Mouse (Mus musculus) heart, postnatal 0 days (tissue): ENCODE data around the gene Foxm1. TPM values are rescaled to one million over a fixed set of nuclear protein-coding genes. Genes with fewer than 3 reads are reported as not detected.
"Not testable (repeated sequence)": the region's sequence is repeated elsewhere in the genome, so short reads cannot be mapped to it uniquely, and the experiment has no call there.

Experiments
- ATAC-seq: fragments of 200-750 bp; cut with Nextera tagmentation; 2 replicates; pipeline ENCODE4 v1.8.0; 2017; ENCODE audit warnings: low read depth, moderate number of reproducible peaks, moderate library complexity; ENCODE audit not compliant: insufficient read depth
- DNase-seq: peaks from one replicate; pipeline ENCODE4 v3.0.0-alpha.2; 2016; ENCODE audit warnings: low spot score
- H3K27ac ChIP-seq: fragments of 300-500 bp; sonication (generic); 2 replicates; pipeline ENCODE4 v1.5.1; 2014; ENCODE audit warnings: low read depth, mild to moderate bottlenecking
- H3K27me3 ChIP-seq: fragments of 300-500 bp; sonication (generic); 2 replicates; pipeline ENCODE4 v1.6.1; 2014; ENCODE audit warnings: low read length, mixed read lengths; ENCODE audit not compliant: control insufficient read depth, insufficient read depth
- H3K36me3 ChIP-seq: fragments of 300-500 bp; sonication (generic); replicated peaks from 2 replicates; pipeline ENCODE4 v1.6.1; 2014; ENCODE audit warnings: low read length, mixed read lengths; ENCODE audit not compliant: control insufficient read depth, insufficient read depth
- H3K4me1 ChIP-seq: fragments of 300-500 bp; sonication (generic); 2 replicates; pipeline ENCODE4 v1.6.1; 2014; ENCODE audit warnings: antibody characterized with exemption; ENCODE audit not compliant: control insufficient read depth, insufficient read depth
- H3K4me2 ChIP-seq: fragments of 300-500 bp; sonication (generic); 2 replicates; pipeline ENCODE4 v1.6.1; 2014; ENCODE audit warnings: low read depth, mild to moderate bottlenecking, low read length, moderate library complexity
- H3K4me3 ChIP-seq: fragments of 300-500 bp; sonication (generic); 2 replicates; pipeline ENCODE4 v1.5.1; 2014; ENCODE audit warnings: low read depth, low read length
- H3K9ac ChIP-seq: fragments of 300-500 bp; sonication (generic); replicated peaks from 2 replicates; pipeline ENCODE4 v1.6.1; 2014; ENCODE audit warnings: low read depth, low read length, mixed read lengths
- H3K9me3 ChIP-seq: fragments of 300-500 bp; sonication (generic); replicated peaks from 2 replicates; pipeline ENCODE4 v1.6.1; 2016; ENCODE audit warnings: low read length; ENCODE audit not compliant: control insufficient read depth
- CTCF ChIP-seq: IDR thresholded peaks from 2 replicates; pipeline ENCODE4 v1.5.1; 2016; ENCODE audit warnings: antibody characterized with exemption, control low read depth, low read depth
- EP300 ChIP-seq: IDR thresholded peaks from 2 replicates; pipeline ENCODE4 v1.6.1; 2016; ENCODE audit warnings: antibody characterized with exemption, low read depth
- whole genome bisulfite sequencing: fragments of 180-500 bp; shearing (Covaris S2); extraction: QIAGEN DNeasy Blood & Tissue Kit; methylation state at CpG from one replicate; pipeline ENCODE4 v1.1.7; 2014; 5-methylcytosine and 5-hydroxymethylcytosine counted together
- polyA plus RNA-seq: library from polyadenylated mRNA; unstranded; fragments of >200 nt; fragmentation: Nextera tagmentation; extraction: Ambion mirVana; gene quantifications from 2 replicates; pipeline ENCODE4 v1.2.1, GENCODE M21; 2015
- total RNA-seq: library from RNA; depleted of rRNA; stranded (reverse); fragments of >200 nt; gene quantifications from 2 replicates; pipeline ENCODE4 v1.2.3, GENCODE M21; 2014; ENCODE audit warnings: low replicate concordance

Gene Foxm1
- total and polyA plus RNA-seq, 2 experiments from 2014 or later: 4.8 to 19.0 TPM

GRCm38 (mm10) chr6:128376371-128377085 is 13.8 kb downstream of the Foxm1 start:
- TF ChIP-seq CTCF: no peak
- TF ChIP-seq EP300: no peak
- Histone ChIP-seq H3K4me1 (no peaks in the 10 kb centered on the region), H3K4me3 (no peak overlapping the region), H3K9ac (no peak overlapping the region), H3K27ac (no peak overlapping the region), H3K36me3 (peaks cover 33% of the 10 kb centered on the region), H3K27me3 (no peaks in the 10 kb centered on the region), H3K4me2 (no peak overlapping the region), H3K9me3 (no peaks in the 10 kb centered on the region)
- WGBS: 88% methylated on average over 17 of the region's 17 CpGs
- ATAC-seq: no peak
- no peak for DNase-seq

- Histone ChIP-seq H3K27me3 (no peaks in the 10 kb centered on the region), H3K27ac (no peak overlapping the region), H3K4me1 (no peaks in the 10 kb centered on the region), H3K4me2 (no peak overlapping the region), H3K36me3 (peaks cover 2% of the 10 kb centered on the region), H3K9ac (no peak overlapping the region), H3K9me3 (no peaks in the 10 kb centered on the region), H3K4me3 (no peak overlapping the region)
- 76% methylated on average over 16 of the region's 16 CpGs for WGBS
- no peak for TF ChIP-seq EP300
- no peak for ATAC-seq
- DNase-seq: no peak
Measured at GRCm38 (mm10) chr6:128379636-128380035, 16.9 kb downstream of the Foxm1 start.

GRCm38 (mm10) chr6:128380594-128381167 is 17.9 kb downstream of the Foxm1 start:
- H3K9ac ChIP-seq, H3K9me3 ChIP-seq, H3K4me2 ChIP-seq, DNase-seq, H3K4me3 ChIP-seq, H3K4me1 ChIP-seq, H3K27me3 ChIP-seq, H3K27ac ChIP-seq, ATAC-seq, H3K36me3 ChIP-seq: not testable (repeated sequence)
- 71% methylated on average over 1 of the region's 1 CpGs for WGBS
- TF ChIP-seq CTCF: peak; percentile 30

GRCm38 (mm10) chr6:128381254-128381653 is 18.5 kb downstream of the Foxm1 start:
- Histone ChIP-seq H3K4me2 (no peak overlapping the region), H3K36me3 (no peaks in the 10 kb centered on the region; the same call in 1 of the 2 replicates), H3K4me3 (no peak overlapping the region), H3K9me3 (no peaks in the 10 kb centered on the region), H3K27me3 (no peaks in the 10 kb centered on the region), H3K4me1 (no peaks in the 10 kb centered on the region), H3K9ac (no peak overlapping the region), H3K27ac (no peak overlapping the region)
- DNase-seq (no peak), ATAC-seq (no peak)
- WGBS: 67% methylated on average over 3 of the region's 3 CpGs
- TF ChIP-seq CTCF (no peak), EP300 (no peak)

GRCm38 (mm10) chr6:128383752-128384151 is 21.0 kb downstream of the Foxm1 start:
- H3K4me2 ChIP-seq: no peak overlapping the region
- H3K27ac ChIP-seq: no peak overlapping the region
- H3K27me3 ChIP-seq: no peaks in the 10 kb centered on the region
- WGBS: 72% methylated on average over 7 of the region's 7 CpGs
- no peaks in the 10 kb centered on the region for H3K36me3 ChIP-seq
- no peak overlapping the region for H3K9ac ChIP-seq
- H3K9me3 ChIP-seq: no peaks in the 10 kb centered on the region
- ATAC-seq: no peak
- H3K4me3 ChIP-seq: no peak overlapping the region
- H3K4me1 ChIP-seq: no peaks in the 10 kb centered on the region
- no peak for DNase-seq
- no peak for TF ChIP-seq EP300
- no peak for TF ChIP-seq CTCF

GRCm38 (mm10) chr6:128385026-128385425 is 22.3 kb downstream of the Foxm1 start:
- Histone ChIP-seq H3K4me3 (no peak overlapping the region), H3K4me1 (no peaks in the 10 kb centered on the region), H3K36me3 (no peaks in the 10 kb centered on the region), H3K4me2 (no peak overlapping the region), H3K9ac (no peak overlapping the region), H3K27ac (no peak overlapping the region), H3K27me3 (no peaks in the 10 kb centered on the region), H3K9me3 (no peaks in the 10 kb centered on the region)
- 67% methylated on average over 1 of the region's 1 CpGs for WGBS
- DNase-seq: no peak
- TF ChIP-seq EP300: no peak
- TF ChIP-seq CTCF: no peak
- no peak for ATAC-seq
